Mouse (Mus musculus): ENCODE measurements at regions not wholly inside any gene's neighbourhood (a gene's known extent, or its start where the extent isn't known, plus 50 kb on each side); places are given as distances from the start of the nearest gene placed in this dataset.

- DNase-seq (ENCODE audit: low read depth, low spot score) = peak; percentile 58
These were observed 504.3 kb upstream of the Atp10a start for GRCm38 (mm10) chr7:58151713-58152112.

DNA sequence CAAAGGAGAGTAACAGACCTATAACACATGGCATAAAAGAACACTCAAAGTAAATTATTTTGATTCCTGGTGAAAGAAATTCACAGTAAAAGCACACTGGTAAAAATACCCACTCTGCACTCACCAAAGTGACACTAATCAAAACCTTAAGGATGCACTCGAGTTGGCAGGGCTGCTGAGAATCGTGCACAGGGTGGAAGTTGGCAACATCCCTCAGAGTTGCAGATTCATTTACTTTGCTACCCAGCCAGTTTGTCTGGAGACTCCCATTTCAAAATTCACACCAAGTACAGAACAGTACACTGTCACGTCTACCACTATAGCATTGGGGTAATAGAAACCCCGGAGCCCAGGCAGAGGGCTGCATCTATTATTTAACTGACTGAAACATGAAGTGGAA, 471.1 kb upstream of the Atp10a start:
- peak; percentile 77 for DNase-seq (ENCODE audit: low read depth, low spot score)

DNA sequence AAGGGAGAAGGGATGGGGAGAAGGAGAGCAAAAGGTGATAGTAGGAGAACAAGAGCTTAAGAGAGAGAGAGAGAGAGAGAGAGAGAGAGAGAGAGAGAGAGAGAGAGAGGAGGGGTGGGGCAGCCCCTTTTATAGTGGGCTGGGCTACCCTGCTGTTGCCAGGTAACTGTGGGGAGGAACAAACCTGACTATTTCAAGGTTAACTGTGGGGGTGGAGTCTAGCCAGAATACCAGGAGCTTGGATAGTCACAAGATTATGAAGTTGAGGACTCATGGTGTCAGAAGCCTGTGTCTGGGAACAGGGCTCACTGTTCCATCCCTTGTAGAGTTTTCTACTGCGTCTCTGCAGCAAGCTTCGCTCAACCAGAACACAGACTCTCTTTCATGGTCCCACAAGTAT, 438.2 kb upstream of the Atp10a start:
- no peak for DNase-seq (ENCODE audit: low read depth, low spot score)

GRCm38 (mm10) chr7:58224727-58225126, 431.2 kb upstream of the Atp10a start:
- no peak for DNase-seq (ENCODE audit: low read depth, low spot score)

DNA sequence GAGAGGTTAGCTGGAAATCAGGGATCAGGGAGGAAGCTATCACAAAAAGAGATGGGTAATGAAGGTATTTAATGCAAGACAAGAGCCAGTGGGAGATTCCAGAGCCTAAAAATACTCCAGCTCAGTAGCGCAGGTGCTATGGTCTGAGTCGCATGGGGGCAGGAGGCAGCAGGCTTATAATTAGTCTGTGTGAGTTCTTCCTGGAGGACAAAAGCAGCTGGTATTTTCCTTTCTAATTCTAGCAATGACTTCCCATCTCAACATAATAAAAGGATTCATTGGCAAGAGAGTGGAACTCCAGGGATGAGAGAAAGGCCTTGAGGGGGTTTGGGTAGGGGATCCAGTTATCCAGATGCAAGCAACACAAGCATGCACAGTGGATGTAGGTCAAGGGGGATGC, 430.3 kb upstream of the Atp10a start:
- peak; percentile 84 for DNase-seq (ENCODE audit: low read depth, low spot score)

DNA sequence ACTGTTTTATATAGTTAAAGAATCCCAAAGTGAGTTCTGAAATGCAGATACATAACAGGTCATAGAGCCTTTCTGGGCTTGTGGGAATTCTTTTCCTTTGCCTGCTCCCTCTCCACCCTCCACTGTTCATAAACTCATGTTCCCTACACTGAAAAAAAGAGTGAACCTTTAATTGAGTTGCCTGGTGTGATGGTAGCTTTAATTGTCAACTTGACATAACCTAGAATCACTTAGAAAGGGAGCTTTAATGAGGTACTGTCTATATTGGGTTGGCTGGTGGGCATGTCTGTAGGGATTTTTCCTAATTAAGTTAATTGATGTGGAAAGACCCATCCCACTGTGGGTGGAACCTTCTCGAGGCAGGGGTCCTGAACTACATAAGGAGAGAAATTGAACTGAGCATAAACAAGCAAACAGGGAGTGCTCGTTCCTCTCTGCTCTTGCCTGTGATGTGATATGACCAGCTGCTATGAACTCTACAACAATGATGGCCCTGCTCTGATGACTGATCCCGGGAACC, 425.7 kb upstream of the Atp10a start:
- no peak for DNase-seq (ENCODE audit: low read depth, low spot score)

DNA sequence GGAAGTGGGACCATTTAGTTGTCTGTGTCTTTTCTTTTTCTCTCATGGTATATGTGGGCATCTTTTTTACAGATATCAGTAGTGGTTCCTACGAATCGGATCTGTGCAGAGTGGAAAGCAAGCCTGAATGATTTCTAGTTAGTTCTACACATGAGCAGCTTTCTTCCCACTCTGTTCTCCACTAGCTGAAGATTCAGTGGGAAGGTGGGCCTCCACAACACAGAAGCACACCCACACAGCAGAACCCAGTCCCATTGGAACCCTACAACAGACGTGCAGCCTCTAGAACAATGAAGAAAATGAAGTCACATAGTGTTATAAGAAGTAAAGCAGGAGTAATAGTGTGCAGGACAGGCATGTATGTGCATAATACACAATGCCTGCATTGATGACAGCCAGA, 425.0 kb upstream of the Atp10a start:
- DNase-seq (ENCODE audit: low read depth, low spot score) = peak; percentile 45

GRCm38 (mm10) chr7:58247261-58247660, 408.7 kb upstream of the Atp10a start:
- DNase-seq (ENCODE audit: low read depth, low spot score) = peak; percentile 89

Measured in brain, adult 2 months (tissue).